Mouse (Mus musculus) right cerebral cortex, postnatal 10 days (tissue): ENCODE results near the gene Rpp25l.

Source experiments
- DNase-seq, 2 experiments: peaks; one replicate each; pipeline ENCODE4 v3.0.0; 2021; ENCODE audit warnings: low spot score in 2 of 2

The Rpp25l gene

DNA sequence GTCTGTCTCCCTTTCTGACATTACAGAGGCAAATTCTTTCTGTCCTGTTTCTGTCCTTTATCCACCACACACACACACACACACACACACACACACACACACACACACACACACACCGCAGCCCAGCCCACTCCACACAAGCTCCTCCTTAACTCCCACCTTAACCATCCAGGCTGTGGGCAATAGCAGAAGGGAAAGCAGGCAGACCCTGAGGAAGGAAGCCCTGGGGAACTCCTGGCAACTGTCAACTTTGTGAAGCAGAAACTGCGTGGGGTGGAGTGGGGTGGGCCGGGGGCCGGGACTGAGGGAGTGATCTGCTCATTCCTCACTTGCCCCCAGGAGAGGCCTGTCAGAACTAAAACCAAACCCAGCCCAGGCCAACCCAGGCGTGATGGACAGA is 41.8 kb downstream of the Rpp25l start:
- no peak for DNase-seq

DNA sequence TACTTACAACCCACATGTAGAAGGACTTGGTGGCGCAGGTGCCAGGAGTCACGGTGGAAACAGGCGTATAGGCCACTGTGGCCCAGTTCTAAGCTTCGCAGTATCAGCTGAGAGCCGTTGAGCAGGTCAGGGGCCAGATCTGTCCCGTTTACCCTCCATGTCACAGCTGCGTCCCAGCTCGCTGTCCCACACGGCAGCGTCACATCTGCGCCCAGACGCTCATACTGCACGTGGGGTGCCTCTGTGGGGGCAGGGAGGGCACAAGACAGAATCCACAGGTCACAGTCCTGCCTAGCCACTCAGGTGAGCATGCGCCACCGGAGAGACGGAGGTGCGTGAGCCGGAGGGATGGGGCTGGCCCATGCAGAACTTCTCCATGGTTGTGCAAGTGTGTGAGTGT is 42.5 kb downstream of the Rpp25l start:
- DNase-seq, result no peak

DNA sequence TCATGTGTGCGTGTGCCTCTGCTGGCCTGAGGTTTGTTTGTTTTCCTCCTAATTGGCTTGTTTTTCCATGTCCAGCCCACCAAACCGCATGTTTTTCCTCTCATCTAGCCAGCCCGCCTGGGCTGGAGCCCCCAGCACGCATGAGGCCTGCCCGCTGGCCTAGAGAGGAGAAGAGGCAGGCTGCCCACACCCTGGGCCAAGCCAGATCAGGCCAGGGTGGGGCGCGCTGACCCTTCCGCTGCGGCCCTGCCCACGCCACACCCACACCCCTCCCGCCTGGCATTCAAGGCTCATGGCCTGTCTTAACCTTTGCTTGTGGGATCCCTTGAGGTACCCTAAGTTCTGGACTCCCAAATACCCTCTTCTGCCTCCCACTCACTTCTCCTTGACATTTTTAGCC is 46.7 kb downstream of the Rpp25l start:
- no peak for DNase-seq

DNA sequence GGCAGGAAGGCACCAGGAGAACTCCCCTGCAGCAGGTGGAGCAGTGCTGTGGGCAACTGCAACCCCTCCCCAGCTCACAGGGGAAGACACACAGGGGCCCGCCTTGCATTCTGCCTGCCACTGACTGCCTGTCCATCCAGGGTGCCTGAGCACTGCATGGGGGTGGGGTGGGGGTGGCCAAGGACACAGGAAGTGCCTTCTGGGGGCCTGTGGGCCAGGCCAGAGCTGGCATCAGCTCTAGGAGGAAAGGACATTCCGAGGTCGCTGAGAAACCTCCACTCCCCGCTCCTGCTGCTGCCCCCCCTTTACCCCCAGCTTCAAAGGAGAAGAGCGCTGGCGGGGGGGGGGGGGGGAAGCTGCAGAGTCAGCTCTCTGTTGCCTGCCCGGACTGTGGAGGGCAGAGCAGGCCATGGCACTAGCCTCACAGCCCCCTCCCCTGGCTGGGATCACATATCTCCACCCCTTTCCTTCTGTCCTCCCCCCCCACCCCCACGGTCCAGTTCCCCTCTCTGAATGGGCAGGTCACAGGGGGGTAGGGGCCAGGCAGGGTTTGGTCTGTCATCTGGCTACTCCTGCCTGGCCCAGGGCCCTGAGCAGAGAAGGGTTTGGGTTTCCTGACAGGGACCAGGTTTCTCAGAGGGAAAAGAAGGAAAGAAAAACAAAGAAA is 48.2 kb downstream of the Rpp25l start:
- DNase-seq, result no peak

- DNase-seq, result no peak
Observed at GRCm38 (mm10) chr4:41664533-41664932, 48.8 kb downstream of the Rpp25l start.

- no peak for DNase-seq
Observed at GRCm38 (mm10) chr4:41663614-41664013, 49.7 kb downstream of the Rpp25l start.

GRCm38 (mm10) chr4:41662723-41663122 is 50.6 kb downstream of the Rpp25l start:
- DNase-seq, result no peak
